Mouse (Mus musculus) megakaryocyte, embryonic 14.5 days (primary cell): ENCODE measurements around the gene Tymp. TPM values are rescaled to one million over a fixed set of nuclear protein-coding genes. Genes with fewer than 3 reads are reported as not detected.

Experiments
- H3K27me3 ChIP-seq: replicated peaks from 2 replicates; pipeline ENCODE3; 2012; ENCODE audit warnings: inconsistent platforms
- H3K36me3 ChIP-seq: replicated peaks from 2 replicates; pipeline ENCODE3; 2012; ENCODE audit warnings: low read length, inconsistent platforms, mixed read lengths
- H3K4me1 ChIP-seq: 2 replicates; pipeline ENCODE4 v1.6.1; 2012; ENCODE audit warnings: inconsistent platforms
- H3K4me3 ChIP-seq: replicated peaks from 2 replicates; pipeline ENCODE3; 2012; ENCODE audit warnings: moderate library complexity, mild to moderate bottlenecking, inconsistent platforms
- H3K9me3 ChIP-seq: 2 replicates; pipeline ENCODE4 v1.6.1; 2012; ENCODE audit warnings: inconsistent platforms
- FLI1 ChIP-seq: IDR thresholded peaks from 2 replicates; pipeline ENCODE4 v1.6.1; 2012; ENCODE audit warnings: low read length, inconsistent platforms, mixed read lengths
- GATA1 ChIP-seq: IDR thresholded peaks from 3 replicates; pipeline ENCODE4 v1.6.1; 2012; ENCODE audit warnings: mixed read lengths, low read length, inconsistent platforms, borderline replicate concordance
- polyA plus RNA-seq: library from polyadenylated mRNA; stranded (reverse); fragments of >175 nt; gene quantifications from 2 replicates; pipeline ENCODE4 v1.2.3, GENCODE M21; 2012; ENCODE audit warnings: low replicate concordance; ENCODE audit not compliant: insufficient read depth

Gene Tymp
- polyA plus RNA-seq, result 0.41 and 6.8 TPM in 2 replicates

- Histone ChIP-seq H3K4me1 (peaks cover 60% of the 10 kb centered on the region), H3K36me3 (peaks cover 9% of the 10 kb centered on the region), H3K9me3 (no peaks in the 10 kb centered on the region), H3K4me3 (no peak within 1 kb of the TSS), H3K27me3 (peaks cover 27% of the 10 kb centered on the region)
- TF ChIP-seq GATA1 (no peak), FLI1 (no peak)
These were observed at the start of gene Tymp for GRCm38 (mm10) chr15:89376957-89377356. TSS of gene Tymp (minus strand) at chr15:89377039.

- H3K9me3 ChIP-seq, result no peaks in the 10 kb centered on the region
- TF ChIP-seq GATA1 (no peak), FLI1 (no peak)
- no peaks in the 10 kb centered on the region for H3K27me3 ChIP-seq
- peaks cover 20% of the 10 kb centered on the region for H3K4me1 ChIP-seq
- peaks cover 68% of the 10 kb centered on the region for H3K36me3 ChIP-seq
- H3K4me3 ChIP-seq, result no peak within 1 kb of the TSS
These were observed 48.9 kb upstream of the Tymp start, which contains the start of gene Cpt1b for GRCm38 (mm10) chr15:89425711-89426121. TSS of gene Cpt1b (minus strand) at chr15:89425863.

- Histone ChIP-seq H3K9me3 (no peaks in the 10 kb centered on the region), H3K4me3 (no peak overlapping the region), H3K36me3 (peaks cover 78% of the 10 kb centered on the region), H3K4me1 (peaks cover 14% of the 10 kb centered on the region), H3K27me3 (no peaks in the 10 kb centered on the region)
- TF ChIP-seq GATA1, result no peak
- no peak for TF ChIP-seq FLI1
These were observed 47.8 kb upstream of the Tymp start for GRCm38 (mm10) chr15:89424621-89425020.

- Histone ChIP-seq H3K36me3 (peaks cover 90% of the 10 kb centered on the region), H3K9me3 (no peaks in the 10 kb centered on the region), H3K27me3 (no peaks in the 10 kb centered on the region), H3K4me3 (no peak overlapping the region), H3K4me1 (no peaks in the 10 kb centered on the region)
- no peak for TF ChIP-seq FLI1
These were observed 45.1 kb upstream of the Tymp start for GRCm38 (mm10) chr15:89421938-89422337.

- Histone ChIP-seq H3K27me3 (no peaks in the 10 kb centered on the region), H3K36me3 (peaks cover 41% of the 10 kb centered on the region), H3K9me3 (peaks cover 5% of the 10 kb centered on the region), H3K4me3 (no peak overlapping the region), H3K4me1 (no peaks in the 10 kb centered on the region)
- TF ChIP-seq GATA1 (no peak), FLI1 (no peak)
These were observed 38.4 kb upstream of the Tymp start for GRCm38 (mm10) chr15:89415282-89415681.

GRCm38 (mm10) chr15:89410118-89410517 is 33.3 kb upstream of the Tymp start, which contains the start of gene Syce3:
TSS of gene Syce3 (minus strand) at chr15:89410503.
- no peaks in the 10 kb centered on the region for H3K4me1 ChIP-seq
- TF ChIP-seq GATA1 (no peak), FLI1 (no peak)
- no peak within 1 kb of the TSS for H3K4me3 ChIP-seq
- no peaks in the 10 kb centered on the region for H3K27me3 ChIP-seq
- no peaks in the 10 kb centered on the region for H3K36me3 ChIP-seq
- peaks cover 38% of the 10 kb centered on the region for H3K9me3 ChIP-seq

GRCm38 (mm10) chr15:89406691-89407090 is 29.9 kb upstream of the Tymp start:
- Histone ChIP-seq H3K4me1 (no peaks in the 10 kb centered on the region), H3K27me3 (no peaks in the 10 kb centered on the region), H3K36me3 (no peaks in the 10 kb centered on the region), H3K4me3 (no peak overlapping the region), H3K9me3 (peaks cover 45% of the 10 kb centered on the region)
- TF ChIP-seq FLI1 (no peak), GATA1 (no peak)

GRCm38 (mm10) chr15:89404831-89405623 is 28.2 kb upstream of the Tymp start:
- Histone ChIP-seq H3K9me3 (peaks cover 38% of the 10 kb centered on the region), H3K4me1 (peaks cover 9% of the 10 kb centered on the region), H3K36me3 (no peaks in the 10 kb centered on the region), H3K27me3 (no peaks in the 10 kb centered on the region), H3K4me3 (no peak overlapping the region)
- TF ChIP-seq GATA1 (no peak), FLI1 (no peak)

- Histone ChIP-seq H3K9me3 (peaks cover 19% of the 10 kb centered on the region), H3K4me1 (peaks cover 14% of the 10 kb centered on the region), H3K36me3 (no peaks in the 10 kb centered on the region), H3K27me3 (no peaks in the 10 kb centered on the region), H3K4me3 (no peak overlapping the region)
- TF ChIP-seq GATA1 (no peak), FLI1 (no peak)
These were observed 25.6 kb upstream of the Tymp start for GRCm38 (mm10) chr15:89402471-89402870.

- H3K4me1 ChIP-seq, result peaks cover 14% of the 10 kb centered on the region
- H3K36me3 ChIP-seq, result no peaks in the 10 kb centered on the region
- H3K4me3 ChIP-seq, result no peak overlapping the region
- H3K9me3 ChIP-seq, result peaks cover 7% of the 10 kb centered on the region; the same call in 1 of the 2 replicates
- TF ChIP-seq FLI1, result no peak
- peaks cover 11% of the 10 kb centered on the region for H3K27me3 ChIP-seq
These were observed 22.9 kb upstream of the Tymp start for GRCm38 (mm10) chr15:89399716-89400115.
